Comparison of ENCODE assay signal across 22 mouse cellular contexts in genomic region chr8:113263296-113263695, GRCm38 (mm10).
A peak's percentile ranks its signal among the peaks of the same experiment; 100 is the strongest.
DNase-seq lines count a peak whose midpoint lies in the region; ATAC-seq and TF ChIP-seq lines count a peak whose summit lies in the region.
"Had no signal": no experiment of that assay in that cellular context is flagged by ENCODE, and none has a peak within 500 bp of the region (broad histone marks: within the 10 kb centered on the region; RNA-seq: fewer than 3 reads in every experiment).

No protein-coding gene starts in this region.

- H3K4me1 ChIP-seq in forebrain, embryonic 14.5 days (ENCODE audit: control insufficient read depth, insufficient read depth, low read length), result no peaks in the 10 kb centered on the region
- peaks cover 9% of the 10 kb centered on the region; the same call in 1 of the 2 replicates for H3K4me1 ChIP-seq in forebrain, embryonic 13.5 days
- H3K4me1 ChIP-seq: embryonic facial prominence, embryonic 13.5 days; embryonic facial prominence, embryonic 15.5 days had no signal

- TF ChIP-seq POLR2A in brain, embryonic 14.5 days (IDR thresholded peaks at IDR 0.05; ENCODE audit: borderline replicate concordance, extremely low read depth, insufficient read depth, insufficient read length, poor library complexity, severe bottlenecking), result no peak

- no peaks in the 10 kb centered on the region for H3K9me3 ChIP-seq in forebrain, embryonic 14.5 days (replicated peaks; ENCODE audit: control insufficient read depth, low read length)
- no peaks in the 10 kb centered on the region for H3K9me3 ChIP-seq in forebrain, embryonic 13.5 days (replicated peaks)
- H3K9me3 ChIP-seq: embryonic facial prominence, embryonic 13.5 days; embryonic facial prominence, embryonic 15.5 days; forebrain, embryonic 10.5 days had no signal

- no peak overlapping the region for H3K4me3 ChIP-seq in forebrain, embryonic 14.5 days (ENCODE audit: low read depth, low read length)
- H3K4me3 ChIP-seq in forebrain, embryonic 13.5 days, result no peak overlapping the region
- H3K4me3 ChIP-seq: embryonic facial prominence, embryonic 13.5 days; embryonic facial prominence, embryonic 15.5 days; erythroblast, embryonic 14.5 days; forebrain, embryonic 10.5 days had no signal

- peak; percentile 55 for DNase-seq in forebrain, embryonic 14.5 days (ENCODE audit: low spot score)
- peak; percentile 77 for DNase-seq in Muller cell, postnatal 12 days (ENCODE audit: inconsistent ontology term)
- peak; percentile 69 for DNase-seq in brain, embryonic 14.5 days (ENCODE audit: low read depth)
- no peak for DNase-seq in kidney, adult 9 months
- DNase-seq: adrenal gland, adult 8-10 months; adrenal gland, postnatal 14 days; adrenal gland, postnatal 36 days; cerebellum, adult 11 months; cerebellum, adult 18-20 months; cerebellum, adult 8-10 months; cerebellum, adult 9-11 months; cerebellum, postnatal 14 days; cerebellum, postnatal 36 days; embryo, embryonic 11 days had no signal

- no peak for TF ChIP-seq CTCF in brain, embryonic 14.5 days (IDR thresholded peaks at IDR 0.05; ENCODE audit: borderline replicate concordance, extremely low read depth, insufficient read depth, insufficient read length)

- H3K27me3 ChIP-seq in forebrain, embryonic 14.5 days (replicated peaks; ENCODE audit: control insufficient read depth, insufficient read depth, low read length), result no peaks in the 10 kb centered on the region
- no peaks in the 10 kb centered on the region for H3K27me3 ChIP-seq in forebrain, embryonic 13.5 days
- H3K27me3 ChIP-seq: embryonic facial prominence, embryonic 13.5 days; embryonic facial prominence, embryonic 15.5 days; Patski had no signal

- no peak overlapping the region for H3K9ac ChIP-seq in forebrain, embryonic 14.5 days (ENCODE audit: low read length)
- H3K9ac ChIP-seq in forebrain, embryonic 13.5 days, result no peak overlapping the region
- H3K9ac ChIP-seq: embryonic facial prominence, embryonic 13.5 days; embryonic facial prominence, embryonic 15.5 days had no signal

- 14% methylated on average over 3 of the region's 3 CpGs for WGBS in forebrain, embryonic 14.5 days
- WGBS in forebrain, embryonic 13.5 days, result 23% methylated on average over 3 of the region's 3 CpGs

- H3K36me3 ChIP-seq in forebrain, embryonic 14.5 days (ENCODE audit: control insufficient read depth, insufficient read depth, low read length), result no peaks in the 10 kb centered on the region
- no peaks in the 10 kb centered on the region for H3K36me3 ChIP-seq in forebrain, embryonic 13.5 days (ENCODE audit: poor library complexity, severe bottlenecking)
- H3K36me3 ChIP-seq: embryonic facial prominence, embryonic 13.5 days; embryonic facial prominence, embryonic 15.5 days; forebrain, embryonic 10.5 days had no signal

- ATAC-seq in forebrain, embryonic 14.5 days, result no peak
- ATAC-seq in forebrain, embryonic 13.5 days, result no peak
- ATAC-seq: activated CD4-positive, CD25-positive, alpha-beta regulatory T cell, adult 4 months; forebrain, embryonic 16.5 days; Patski had no signal

- no peak overlapping the region for H3K27ac ChIP-seq in forebrain, embryonic 14.5 days (ENCODE audit: low read depth, low read length)
- H3K27ac ChIP-seq in forebrain, embryonic 13.5 days, result no peak overlapping the region
- H3K27ac ChIP-seq: embryonic facial prominence, embryonic 13.5 days; embryonic facial prominence, embryonic 15.5 days; forebrain, embryonic 10.5 days had no signal

- H3K4me2 ChIP-seq in forebrain, embryonic 14.5 days (ENCODE audit: low read length), result no peak overlapping the region
- H3K4me2 ChIP-seq in forebrain, embryonic 13.5 days, result no peak overlapping the region
- H3K4me2 ChIP-seq: embryonic facial prominence, embryonic 13.5 days; embryonic facial prominence, embryonic 15.5 days had no signal
